Mouse (Mus musculus) activated CD4-positive, CD25-positive, alpha-beta regulatory T cell, adult 9 weeks (primary cell): ENCODE measurements around the gene Mtf2. TPM values are rescaled to one million over a fixed set of nuclear protein-coding genes. Genes with fewer than 3 reads are reported as not detected.

ENCODE experiments used
- polyA plus RNA-seq: library from polyadenylated mRNA; unstranded; fragments of 100-300 nt; shearing (Covaris generic); gene quantifications from one replicate; pipeline ENCODE4 v1.2.1, GENCODE M21; 2017

Gene Mtf2
- 104 TPM for polyA plus RNA-seq

GRCm38 (mm10) chr5:108065465-108066411 is at the start of gene Mtf2:
TSS of gene Mtf2 (plus strand) at chr5:108065674.

GRCm38 (mm10) chr5:108132441-108133243 is 67.2 kb downstream of the Mtf2 start, which contains the start of the genes Tmed5 and Ccdc18:
TSS of gene Tmed5 (minus strand) at chr5:108132620.
TSS of gene Ccdc18 (plus strand) at chr5:108132875.

Other genes starting within 250 kb of the Mtf2 start
- gene Ube2d2b, start 235.6 kb upstream of the Mtf2 start, polyA plus RNA-seq: 0.22 TPM
- gene Evi5, start 190.6 kb upstream of the Mtf2 start, polyA plus RNA-seq: 0.56 TPM
- gene Rpl5, start 165.2 kb upstream of the Mtf2 start, polyA plus RNA-seq: 25.6 TPM
- gene Fam69a, start 78.6 kb upstream of the Mtf2 start, polyA plus RNA-seq: 64.5 TPM
- gene Tmed5, start 66.9 kb downstream of the Mtf2 start, polyA plus RNA-seq: 95.7 TPM
- gene Ccdc18, start 67.2 kb downstream of the Mtf2 start, polyA plus RNA-seq: 1.6 TPM
- 38.4 TPM for gene Dr1, start 203.2 kb downstream of the Mtf2 start, polyA plus RNA-seq
- 6.0 TPM for gene Pigg, start 246.9 kb downstream of the Mtf2 start, polyA plus RNA-seq